Mouse (Mus musculus) T-cell, adult 2 months (primary cell): ENCODE data around the gene Prkar2b.
"Not testable (repeated sequence)": the region's sequence is repeated elsewhere in the genome, so short reads cannot be mapped to it uniquely, and the experiment has no call there.

Experiments used
- DNase-seq: peaks from one replicate; pipeline ENCODE4 v3.0.0; 2022; ENCODE audit warnings: low spot score

The Prkar2b gene

DNA sequence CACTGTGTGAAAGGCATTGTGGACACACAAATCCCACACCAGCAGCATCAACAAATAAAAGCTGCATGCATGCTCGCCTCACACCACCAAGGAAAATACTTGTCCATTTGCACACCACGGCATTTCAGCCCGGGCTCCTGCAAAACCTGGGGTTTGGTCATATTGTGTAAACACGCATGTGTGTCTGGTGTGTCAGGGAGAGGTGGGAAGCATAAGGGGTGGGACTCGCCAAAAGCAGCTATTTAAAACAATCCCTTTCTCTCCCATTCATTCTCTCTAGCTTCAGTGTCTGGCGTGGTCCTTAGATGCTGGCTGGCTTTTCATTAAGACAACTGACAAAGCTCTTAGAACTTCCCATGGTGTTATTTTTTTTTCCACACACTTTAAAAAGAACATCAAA is 1.4 kb downstream of the Prkar2b start:
- no peak for DNase-seq

DNA sequence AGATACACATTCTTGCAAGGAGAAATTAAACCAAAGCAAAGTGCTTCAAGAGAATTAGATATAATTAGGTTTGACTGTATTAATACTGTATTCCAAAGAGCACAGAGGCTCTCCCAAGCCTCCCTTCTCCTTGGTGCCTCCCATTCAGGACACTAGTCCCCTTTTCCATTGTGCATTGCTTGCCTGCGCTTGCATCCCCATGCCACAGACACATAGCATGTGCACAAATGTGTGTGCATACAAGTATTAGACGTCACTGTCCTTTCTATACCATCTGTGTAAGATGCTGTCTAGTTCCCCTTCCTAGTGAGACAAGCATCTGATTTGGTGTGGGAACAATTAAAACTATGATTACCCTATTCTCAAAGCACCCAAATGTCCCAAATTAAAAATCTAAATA is 2.0 kb downstream of the Prkar2b start:
- no peak for DNase-seq

DNA sequence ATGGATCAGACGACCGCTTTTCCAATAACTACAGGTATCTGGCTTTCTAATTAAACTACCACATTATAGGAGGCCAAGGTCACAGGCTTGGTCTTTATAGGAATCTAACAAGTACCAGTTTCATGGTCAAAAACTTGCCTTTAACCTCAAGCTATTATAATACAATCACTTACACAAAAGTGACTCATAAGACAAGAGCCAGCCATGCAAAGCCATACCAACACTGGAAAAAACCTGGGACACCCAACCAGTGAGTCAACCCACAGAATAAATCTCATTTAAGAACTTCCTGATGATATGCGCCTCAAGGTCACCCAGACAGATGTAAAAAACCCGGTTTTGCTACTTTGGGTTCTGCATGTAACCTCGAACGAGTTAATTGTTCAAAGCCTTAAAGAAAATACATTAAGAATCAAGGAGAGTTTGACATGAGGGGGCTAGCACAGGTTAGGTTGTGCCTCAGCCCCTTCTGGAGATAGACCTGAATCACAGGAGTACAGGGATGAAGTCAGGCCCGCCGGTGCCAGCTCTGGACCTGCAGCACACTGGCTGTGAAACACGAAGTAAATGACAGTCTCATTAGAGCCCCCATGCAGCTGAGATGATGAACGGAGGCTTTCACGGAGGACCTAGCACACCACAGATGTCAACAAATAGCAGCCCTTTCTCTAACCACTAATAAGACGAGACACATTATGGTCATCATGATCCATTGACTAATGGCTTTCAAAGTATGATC is 3.5 kb downstream of the Prkar2b start:
- DNase-seq = no peak

DNA sequence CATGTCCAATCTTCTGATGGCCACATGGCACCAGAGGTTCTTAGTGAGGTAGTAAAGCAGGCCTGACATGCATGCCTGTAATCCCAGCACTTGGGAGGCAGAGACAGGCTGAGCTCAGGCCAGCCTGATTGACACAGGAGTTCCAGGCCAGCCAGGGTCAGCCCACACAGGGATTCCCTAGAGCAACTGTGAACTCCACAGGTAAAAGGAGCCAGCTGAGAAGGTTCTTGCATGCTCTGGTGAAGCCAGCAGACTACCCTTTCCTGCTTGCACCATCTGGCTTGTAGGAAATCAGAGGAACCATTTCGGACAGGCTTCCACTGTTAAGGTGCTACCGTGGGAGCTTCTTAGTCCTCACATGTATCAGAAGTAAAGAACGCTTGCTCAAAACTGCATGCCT is 5.3 kb downstream of the Prkar2b start:
- DNase-seq = no peak

DNA sequence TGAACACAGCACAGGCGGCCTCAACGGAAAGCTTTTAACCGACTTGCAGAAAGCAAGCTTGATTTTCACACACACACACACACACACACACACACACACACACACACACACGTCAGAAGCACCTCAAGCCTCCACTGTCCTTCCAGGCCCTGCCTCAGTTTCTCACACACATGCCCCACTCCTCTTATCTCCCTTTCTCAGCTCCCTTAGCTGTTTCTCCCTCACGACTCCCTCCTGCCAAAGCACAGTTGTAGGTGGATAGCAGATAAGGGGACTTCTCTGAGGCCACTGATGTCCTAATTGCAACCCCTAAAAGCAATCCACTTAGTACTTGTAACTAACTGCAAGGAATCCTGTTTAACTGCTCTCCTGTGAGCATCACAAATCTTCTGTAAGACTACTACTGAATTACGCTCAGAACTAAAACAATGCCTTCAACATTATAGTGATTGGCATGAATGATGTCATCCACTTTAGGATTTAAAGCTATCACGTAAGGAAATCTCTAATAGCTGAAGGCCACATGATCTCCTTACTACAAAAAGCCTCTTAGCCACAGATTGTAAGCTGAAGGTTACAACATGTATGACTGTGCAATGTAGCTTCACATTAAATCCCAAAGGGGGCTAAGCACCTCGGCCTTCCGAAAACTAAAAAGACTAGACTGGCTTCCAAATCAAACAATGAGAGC is 6.5 kb downstream of the Prkar2b start:
- no peak for DNase-seq

DNA sequence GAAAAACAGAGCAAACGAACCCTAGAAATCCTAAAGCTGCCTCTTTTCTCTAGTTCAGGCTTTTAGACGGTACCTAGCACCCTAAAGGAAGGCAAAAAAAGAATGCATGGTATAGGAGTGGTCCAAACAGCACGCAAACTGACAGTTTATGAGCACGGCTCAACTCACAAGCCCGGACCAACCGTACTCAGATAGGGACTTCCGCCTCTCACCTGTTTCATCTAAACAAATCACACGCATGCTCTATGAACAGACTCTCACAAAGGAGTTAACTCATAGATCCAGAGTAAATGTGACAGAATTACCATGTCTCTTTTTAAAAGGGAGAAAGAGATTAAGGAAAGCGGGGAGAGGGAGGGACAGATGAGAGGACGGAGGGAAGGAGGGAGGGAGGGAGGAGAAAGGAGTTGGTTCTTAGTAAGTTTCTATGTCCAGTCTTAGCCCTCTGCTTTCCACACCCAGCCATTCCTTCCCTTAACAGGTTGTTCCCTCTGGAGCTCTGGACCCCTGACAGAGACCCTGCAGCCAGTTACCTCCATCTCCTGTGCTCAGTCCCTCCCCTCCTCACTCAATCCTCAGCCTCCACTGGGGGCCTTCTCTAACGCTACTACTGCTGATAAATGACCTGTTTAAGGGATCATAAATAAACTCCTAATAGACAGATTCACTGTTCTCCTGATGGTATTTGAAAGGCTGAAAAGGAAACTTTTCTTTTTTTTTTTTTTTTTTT is 7.3 kb downstream of the Prkar2b start:
- no peak for DNase-seq

DNA sequence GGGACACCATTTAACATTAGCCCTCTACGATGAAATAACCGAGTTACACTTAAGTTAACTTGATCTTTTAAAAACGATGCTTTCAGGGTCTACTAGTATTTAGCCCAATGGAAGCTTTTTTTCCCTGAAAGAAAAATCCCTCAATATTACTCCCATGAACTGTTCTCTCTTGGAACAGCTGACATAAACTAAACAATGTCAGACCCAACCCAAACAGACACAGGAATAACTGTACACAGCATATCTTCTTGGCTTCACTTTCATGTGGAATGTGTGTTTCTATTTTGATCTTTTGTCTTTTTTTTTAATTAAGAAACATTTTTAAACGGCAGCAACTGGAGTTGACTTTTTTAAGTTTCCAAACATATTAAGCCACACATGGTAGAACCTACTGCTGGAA is 8.2 kb downstream of the Prkar2b start:
- DNase-seq = no peak

DNA sequence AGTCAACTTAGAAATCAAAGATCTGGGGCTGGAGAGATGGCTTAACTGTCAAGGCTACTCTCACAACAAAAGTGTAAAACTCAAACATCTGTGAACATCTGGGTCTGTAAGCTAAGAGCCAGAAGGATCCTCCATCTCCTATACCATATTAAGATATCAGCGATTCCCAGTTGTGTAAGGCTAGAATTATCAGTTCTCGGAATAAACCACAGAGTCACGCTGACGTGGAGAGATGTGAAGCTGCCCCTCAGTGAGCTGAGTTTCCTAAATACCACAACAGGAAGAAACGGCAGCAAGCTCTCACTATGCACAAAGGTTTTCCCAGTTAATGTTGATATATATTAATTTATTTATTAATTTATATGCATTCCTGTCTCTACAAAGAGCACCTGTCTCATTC is 10.9 kb downstream of the Prkar2b start:
- DNase-seq = no peak

DNA sequence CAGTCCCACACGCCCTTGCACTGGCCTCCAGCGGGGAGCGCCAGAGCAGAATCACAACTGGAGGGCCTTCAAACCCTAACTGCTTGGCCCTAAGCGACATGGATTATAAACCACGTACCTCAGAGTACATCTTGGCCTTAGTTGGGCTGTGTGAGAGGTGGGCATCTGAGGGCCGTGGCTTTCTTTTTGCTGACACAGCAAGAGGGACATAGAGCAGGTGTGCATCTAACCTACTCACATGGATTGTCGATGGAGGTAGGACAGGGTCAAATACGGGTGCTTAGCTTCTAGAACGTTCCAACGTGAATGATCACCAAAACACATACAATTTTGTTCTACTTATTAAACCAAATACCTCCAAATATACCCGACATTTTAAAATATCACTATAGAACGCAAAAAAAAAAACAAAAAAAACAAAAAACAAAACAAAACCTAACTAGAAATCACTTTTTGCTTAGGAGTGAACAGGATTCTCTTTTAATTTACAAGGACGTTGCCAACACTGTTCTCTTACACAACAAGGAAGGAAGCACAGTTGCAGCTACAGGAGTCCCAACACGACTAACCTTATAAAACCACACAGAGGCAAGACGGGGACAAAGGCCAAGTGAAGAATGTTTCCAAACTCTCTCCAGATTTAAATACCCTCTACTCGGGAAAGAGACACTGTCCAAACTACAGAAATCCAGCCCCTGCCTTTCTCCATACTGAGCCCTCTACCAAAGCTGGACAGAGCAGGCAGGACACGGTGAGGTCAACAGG is 15.3 kb downstream of the Prkar2b start:
- DNase-seq = no peak

DNA sequence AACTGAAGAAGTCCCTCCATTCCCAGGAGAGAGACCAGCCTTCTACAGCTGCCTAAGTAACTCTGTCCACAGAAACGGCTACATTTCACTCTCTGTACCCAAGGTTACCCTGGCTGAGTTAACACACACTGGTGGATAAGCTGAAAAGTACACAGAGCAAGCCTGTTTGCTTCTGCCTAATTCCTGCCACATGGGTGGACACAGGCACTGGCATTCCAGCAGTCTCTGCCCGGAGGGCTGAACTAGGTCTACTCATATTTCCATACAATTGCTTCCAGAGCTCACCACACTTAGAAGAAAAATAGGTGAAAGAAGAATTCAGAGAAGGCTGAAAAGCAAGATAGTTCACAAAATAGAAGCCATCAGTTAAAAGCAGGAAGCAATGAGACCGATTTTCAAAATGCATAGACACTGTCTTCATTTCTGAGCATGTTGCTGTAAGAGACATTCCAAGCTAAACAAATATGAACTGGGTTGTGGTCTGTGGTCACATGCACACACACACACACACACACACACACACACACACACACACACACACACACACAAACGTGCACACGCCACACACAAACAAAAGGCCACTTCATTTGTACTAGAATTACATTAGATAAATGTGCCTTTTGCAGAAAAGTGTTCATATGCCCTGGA is 16.5 kb downstream of the Prkar2b start:
- no peak for DNase-seq

DNA sequence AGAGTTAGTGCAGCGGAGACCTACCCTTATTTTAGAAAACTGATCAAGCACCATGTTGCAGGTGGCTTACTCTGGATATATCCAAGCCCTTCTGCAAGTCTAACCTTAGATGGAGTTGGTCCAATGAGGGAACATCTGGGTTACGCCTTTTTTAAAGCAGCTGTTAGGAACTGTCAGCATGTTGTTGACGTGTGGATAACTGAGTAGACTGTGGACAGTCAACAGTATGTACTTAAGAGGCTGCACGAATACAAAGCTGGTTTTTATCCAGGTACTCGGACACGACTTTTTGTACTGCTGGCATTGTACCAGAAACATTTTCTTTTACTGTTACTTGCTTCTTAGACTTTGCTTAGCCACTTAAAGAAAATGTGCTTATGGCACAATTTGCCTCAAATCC is 27.6 kb downstream of the Prkar2b start:
- DNase-seq = no peak

DNA sequence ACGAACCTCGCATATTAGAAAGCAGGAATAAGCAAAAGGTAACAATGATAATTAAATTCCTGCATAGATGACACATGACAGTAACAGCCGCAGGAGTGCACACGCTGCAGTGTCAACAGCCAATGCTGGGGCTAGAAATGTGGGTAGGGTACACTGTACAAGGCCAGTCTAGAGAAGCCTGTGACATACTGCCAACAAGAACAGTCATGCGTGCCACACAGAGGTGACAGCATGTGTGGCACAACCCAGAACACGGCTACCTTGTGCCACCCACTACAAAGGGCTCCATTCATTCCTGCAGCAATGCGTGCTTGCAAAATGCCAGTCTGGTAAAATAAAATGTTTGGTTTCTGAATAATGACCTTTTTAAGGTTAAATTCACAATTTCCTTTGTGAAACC is 28.2 kb downstream of the Prkar2b start:
- no peak for DNase-seq

DNA sequence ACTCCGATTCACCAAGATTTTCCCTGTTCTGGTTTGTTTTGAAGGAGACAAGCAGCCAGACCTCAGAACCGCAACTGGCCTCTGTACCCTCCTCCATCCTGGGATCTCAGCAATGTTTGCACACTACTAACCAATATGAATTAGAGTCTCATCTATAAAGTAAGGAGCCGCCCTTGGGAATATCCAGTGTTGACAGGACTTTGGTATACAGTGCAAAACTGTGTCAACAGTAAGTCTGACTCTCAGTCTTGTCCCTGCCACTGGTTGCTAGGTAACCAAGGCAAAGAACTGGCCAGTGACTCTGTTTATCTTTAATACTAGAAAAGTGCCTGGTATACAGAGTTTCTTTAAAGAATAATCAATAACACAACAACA is 42.7 kb downstream of the Prkar2b start:
- DNase-seq = no peak

DNA sequence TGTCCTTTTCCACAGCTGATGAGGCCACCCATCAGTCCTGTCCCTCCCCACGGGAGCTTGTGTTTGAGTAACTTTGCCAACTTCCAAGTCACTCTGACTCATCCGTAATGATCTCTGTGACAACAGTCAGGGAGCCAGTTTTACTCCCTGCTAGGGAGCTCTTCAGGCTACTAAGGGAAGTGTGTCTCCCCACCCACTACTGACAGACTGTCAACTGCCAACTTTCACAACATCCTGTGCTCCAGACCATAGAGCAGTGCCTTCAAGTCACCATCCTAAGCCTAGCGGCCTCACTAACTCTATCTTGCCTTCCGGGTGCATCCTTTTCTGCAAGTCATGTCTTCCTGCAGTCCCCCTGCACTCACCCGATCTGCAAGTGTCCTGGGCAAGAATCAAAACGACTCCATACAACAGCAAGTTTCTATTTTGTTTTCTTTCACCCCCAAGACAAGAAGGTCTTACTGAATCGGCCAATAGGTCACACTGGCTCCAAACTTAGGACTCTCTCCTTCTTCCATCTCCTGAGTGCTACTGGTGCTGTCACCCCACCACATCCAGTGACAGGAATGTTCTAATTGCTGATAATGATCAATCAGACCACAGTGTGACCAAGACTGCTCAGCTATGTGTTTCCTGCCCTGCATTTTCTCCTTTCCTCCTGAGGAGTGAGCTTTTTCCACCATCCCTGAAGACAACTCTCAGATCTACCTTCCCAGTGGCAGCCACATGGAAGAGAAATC is 43.3 kb downstream of the Prkar2b start:
- DNase-seq = peak; percentile 20

DNA sequence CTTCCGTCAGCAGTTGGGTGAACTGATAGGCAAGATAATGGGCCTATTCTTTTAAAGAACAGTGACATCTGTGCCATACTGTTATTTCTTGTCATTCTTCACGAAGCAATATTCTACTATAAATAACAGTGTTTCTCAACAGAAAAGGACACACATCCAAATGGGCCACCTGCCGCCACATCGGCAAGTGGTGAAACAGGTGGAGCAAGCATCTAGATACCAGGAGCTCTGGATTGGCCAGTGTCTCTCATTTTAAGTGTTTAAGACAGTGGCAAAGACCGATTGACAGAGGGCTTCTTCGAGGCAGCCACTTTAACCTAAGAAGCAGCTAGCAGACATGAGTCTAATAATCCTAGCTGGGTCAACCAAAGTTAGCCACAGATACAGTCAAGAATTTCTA is 44.6 kb downstream of the Prkar2b start:
- no peak for DNase-seq

DNA sequence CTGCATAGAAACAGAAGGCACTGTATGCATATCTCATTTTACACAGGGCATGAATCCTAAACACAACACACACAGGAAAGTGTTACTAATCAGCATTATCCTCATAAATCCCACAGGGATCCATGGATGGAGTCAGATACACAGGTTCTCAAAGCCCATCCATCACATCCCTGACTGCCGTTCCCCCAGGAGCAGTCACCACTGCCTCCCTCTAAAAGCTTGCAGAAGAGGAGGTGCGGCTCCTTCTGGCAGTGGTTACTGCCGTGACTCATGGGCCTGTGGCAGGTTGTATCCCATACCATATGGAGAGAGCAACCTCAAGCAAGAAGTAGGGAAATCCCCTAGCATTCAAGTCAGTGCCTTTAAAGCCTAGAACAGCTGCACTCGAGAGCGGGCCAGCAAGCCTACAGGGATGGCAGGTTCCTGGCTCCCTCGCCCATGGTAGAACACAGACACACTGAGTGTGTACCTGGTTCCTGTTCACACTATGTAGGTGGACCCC is 45.8 kb downstream of the Prkar2b start:
- no peak for DNase-seq

DNA sequence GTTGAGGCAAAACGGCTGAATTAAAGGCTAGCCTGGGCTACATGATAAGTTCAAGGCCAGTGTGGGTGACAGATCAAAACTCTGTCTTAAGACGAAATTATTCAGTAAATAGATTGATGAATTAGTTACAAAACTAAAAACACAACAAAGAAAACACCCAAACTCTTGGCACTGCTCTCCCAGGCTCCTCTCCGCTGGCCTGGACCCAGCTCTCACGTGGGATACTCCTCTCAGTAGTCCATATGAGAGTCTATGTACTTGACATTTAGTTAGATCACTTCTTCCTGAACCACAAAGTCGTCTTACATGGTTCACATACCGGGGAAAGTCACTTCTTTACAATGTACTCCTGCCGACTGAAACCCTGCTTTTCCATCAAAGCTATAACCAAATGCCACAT is 46.3 kb downstream of the Prkar2b start:
- DNase-seq = no peak

DNA sequence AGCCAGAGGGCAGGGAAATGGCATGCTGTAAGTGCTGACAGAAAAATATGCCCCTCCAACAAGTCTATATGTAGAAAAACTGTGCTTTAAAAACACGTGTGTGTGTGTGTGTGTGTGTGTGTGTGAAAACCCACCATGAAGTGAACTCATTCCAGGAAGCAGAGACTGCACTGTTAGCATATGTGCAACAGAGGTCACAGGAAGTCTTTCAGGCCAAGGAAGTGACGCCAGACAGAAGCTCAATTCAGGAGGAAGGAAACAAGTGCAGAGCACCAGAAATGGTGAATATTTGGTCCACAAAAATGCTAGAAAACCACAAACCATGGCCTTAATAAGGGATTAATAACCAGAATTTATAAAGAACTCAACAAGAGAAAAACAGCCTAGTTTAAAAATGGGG is 48.9 kb downstream of the Prkar2b start:
- no peak for DNase-seq

DNA sequence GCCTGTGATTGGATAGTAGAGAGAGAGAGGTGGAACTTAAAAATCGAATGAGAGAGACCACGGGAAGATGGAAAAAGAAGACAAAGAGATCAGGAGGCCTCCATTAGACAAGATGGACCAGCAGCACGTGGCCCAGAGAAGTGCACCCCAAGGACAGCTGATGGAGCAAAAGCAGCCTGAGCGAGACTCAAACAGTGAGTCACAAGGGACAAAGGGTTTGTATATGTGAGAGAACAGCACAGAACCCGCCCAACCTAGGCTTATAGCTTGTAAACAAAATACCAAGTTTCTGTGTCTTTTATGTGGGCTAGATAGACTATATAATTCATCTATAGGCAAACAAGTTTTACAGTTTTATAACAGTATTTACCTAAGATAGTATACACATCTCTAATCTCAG is 50.0 kb downstream of the Prkar2b start:
- DNase-seq = no peak

DNA sequence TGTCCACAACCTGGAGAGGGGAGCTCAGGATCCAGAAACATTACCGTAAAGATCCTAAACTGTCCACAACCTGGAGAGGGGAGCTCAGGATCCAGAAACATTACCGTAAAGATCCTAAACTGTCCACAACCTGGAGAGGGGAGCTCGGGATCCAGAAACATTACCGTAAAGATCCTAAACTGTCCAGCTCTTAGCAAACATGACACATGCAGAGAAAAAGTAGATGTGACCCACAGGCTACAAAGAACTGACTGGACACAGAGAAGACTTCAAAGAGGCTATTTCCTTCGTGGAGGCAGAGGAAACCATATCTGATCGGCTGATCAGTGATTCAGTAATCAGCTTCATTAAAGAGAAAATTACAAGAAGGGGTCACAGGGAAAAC is 51.1 kb downstream of the Prkar2b start:
- DNase-seq = not testable (repeated sequence)
